Mouse (Mus musculus): ENCODE data around the gene Gsg1. TPM values are rescaled to one million over a fixed set of nuclear protein-coding genes. Genes with fewer than 3 reads are reported as not detected.

The Gsg1 gene
- polyA plus RNA-seq, 1 experiment from 2014 or later: 0.33 TPM

DNA sequence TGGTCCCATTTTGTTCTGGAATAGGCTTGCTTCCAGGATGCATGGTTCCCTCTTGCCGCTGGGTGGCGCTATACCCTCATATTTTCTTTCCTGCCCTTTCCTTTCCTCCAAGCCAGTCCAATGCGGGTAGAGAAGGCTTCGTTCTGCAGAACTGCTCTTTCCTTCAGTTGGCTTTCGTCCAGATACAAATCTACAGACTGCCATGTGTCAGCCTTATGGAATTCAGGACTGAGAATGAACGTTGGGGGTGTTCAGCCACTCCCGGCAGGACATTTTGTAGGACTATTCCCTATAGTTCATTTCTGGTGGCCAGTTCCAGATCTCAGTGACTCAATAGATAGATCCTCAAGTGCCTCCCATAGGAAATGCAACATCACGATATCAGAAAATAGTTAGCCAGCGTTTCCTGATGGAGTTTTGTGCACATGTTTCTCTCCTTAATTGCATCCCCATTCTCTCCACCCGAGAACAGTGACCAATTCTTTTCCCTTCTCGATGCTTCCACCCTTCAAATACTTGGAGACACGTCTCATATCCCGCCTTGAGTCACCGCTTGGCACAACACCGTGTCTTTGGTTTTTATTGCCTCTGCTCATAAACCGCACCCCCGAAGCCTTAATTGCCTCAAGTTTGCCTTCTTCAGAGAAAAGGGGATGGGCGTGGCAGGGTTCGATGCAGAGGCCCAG lies 4.2 kb downstream of the Gsg1 start:
- Histone ChIP-seq H3K27ac (ENCODE audit: low read length) (peak overlapping the region; percentile 68), H3K27me3 (replicated peaks; ENCODE audit: control insufficient read depth, insufficient read depth, low read length) (no peaks in the 10 kb centered on the region), H3K4me1 (ENCODE audit: control insufficient read depth, insufficient read depth, low read length) (peaks cover 21% of the 10 kb centered on the region), H3K4me3 (ENCODE audit: low read length) (peak overlapping the region; percentile 15), H3K36me3 (ENCODE audit: control insufficient read depth, insufficient read depth, low read length) (no peaks in the 10 kb centered on the region), H3K4me2 (ENCODE audit: low read depth, low read length) (peak overlapping the region; percentile 49), H3K9me3 (ENCODE audit: control insufficient read depth, low read length) (no peaks in the 10 kb centered on the region), H3K9ac (ENCODE audit: low read depth, low read length) (0 out of 2 replicates have a peak overlapping the region, but pooled peaks have one; percentile 7)
- WGBS: 22% methylated on average over 19 of the region's 19 CpGs
- ATAC-seq: peak; percentile 86

DNA sequence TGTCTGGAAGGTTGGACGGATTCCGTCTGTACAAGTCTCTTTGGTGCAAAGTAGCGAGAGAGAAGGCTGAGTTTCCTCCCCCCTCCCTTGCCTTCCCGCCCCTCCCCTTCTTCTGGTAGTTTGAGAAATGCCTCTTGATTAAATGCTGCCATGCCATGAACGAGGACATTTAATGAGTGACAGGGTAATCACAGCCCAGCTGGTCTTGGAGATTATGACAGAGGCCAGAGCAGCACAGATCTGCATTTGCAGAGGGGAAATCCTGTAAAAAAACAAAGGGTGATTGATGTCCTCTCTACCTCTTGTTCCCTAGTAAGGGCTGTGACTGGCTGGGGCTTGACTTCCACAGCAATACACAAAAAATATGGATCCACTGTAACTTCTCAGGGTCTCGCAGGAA lies 6.3 kb downstream of the Gsg1 start:
- H3K4me1 ChIP-seq (ENCODE audit: control insufficient read depth, insufficient read depth, low read length): peaks cover 21% of the 10 kb centered on the region
- no peaks in the 10 kb centered on the region for H3K9me3 ChIP-seq (ENCODE audit: control insufficient read depth, low read length)
- no peak overlapping the region for H3K4me3 ChIP-seq (ENCODE audit: low read length)
- 47% methylated on average over 6 of the region's 6 CpGs for WGBS
- H3K27ac ChIP-seq (ENCODE audit: low read length): no peak overlapping the region
- no peaks in the 10 kb centered on the region for H3K36me3 ChIP-seq (ENCODE audit: control insufficient read depth, insufficient read depth, low read length)
- no peak overlapping the region for H3K9ac ChIP-seq (ENCODE audit: low read depth, low read length)
- no peak for ATAC-seq
- no peak overlapping the region for H3K4me2 ChIP-seq (ENCODE audit: low read depth, low read length)
- no peaks in the 10 kb centered on the region for H3K27me3 ChIP-seq (replicated peaks; ENCODE audit: control insufficient read depth, insufficient read depth, low read length)

GRCm38 (mm10) chr6:135245586-135245985 lies 8.6 kb downstream of the Gsg1 start:
- ATAC-seq: no peak
- no peak overlapping the region for H3K4me3 ChIP-seq (ENCODE audit: low read length)
- H3K27ac ChIP-seq (ENCODE audit: low read length): no peak overlapping the region
- no peak overlapping the region for H3K4me2 ChIP-seq (ENCODE audit: low read depth, low read length)
- H3K4me1 ChIP-seq (ENCODE audit: control insufficient read depth, insufficient read depth, low read length): peaks cover 7% of the 10 kb centered on the region; the same call in 1 of the 2 replicates
- no peaks in the 10 kb centered on the region for H3K27me3 ChIP-seq (replicated peaks; ENCODE audit: control insufficient read depth, insufficient read depth, low read length)
- H3K9me3 ChIP-seq (ENCODE audit: control insufficient read depth, low read length): no peaks in the 10 kb centered on the region
- 76% methylated on average over 8 of the region's 8 CpGs for WGBS
- H3K36me3 ChIP-seq (ENCODE audit: control insufficient read depth, insufficient read depth, low read length): no peaks in the 10 kb centered on the region
- no peak overlapping the region for H3K9ac ChIP-seq (ENCODE audit: low read depth, low read length)

GRCm38 (mm10) chr6:135240361-135240760 lies 13.8 kb downstream of the Gsg1 start:
- WGBS: 95% methylated on average over 8 of the region's 8 CpGs
- Histone ChIP-seq H3K9ac (ENCODE audit: low read depth, low read length) (no peak overlapping the region), H3K4me2 (ENCODE audit: low read depth, low read length) (no peak overlapping the region), H3K36me3 (ENCODE audit: control insufficient read depth, insufficient read depth, low read length) (0 out of 2 replicates have a peak, but pooled peaks cover 2% of the 10 kb centered on the region), H3K4me3 (ENCODE audit: low read length) (no peak overlapping the region), H3K27ac (ENCODE audit: low read length) (no peak overlapping the region), H3K4me1 (ENCODE audit: control insufficient read depth, insufficient read depth, low read length) (no peaks in the 10 kb centered on the region), H3K9me3 (ENCODE audit: control insufficient read depth, low read length) (no peaks in the 10 kb centered on the region), H3K27me3 (replicated peaks; ENCODE audit: control insufficient read depth, insufficient read depth, low read length) (no peaks in the 10 kb centered on the region)
- no peak for ATAC-seq

- H3K4me3 ChIP-seq (ENCODE audit: low read length): no peak overlapping the region
- no peak overlapping the region for H3K4me2 ChIP-seq (ENCODE audit: low read depth, low read length)
- WGBS: 60% methylated on average over 4 of the region's 4 CpGs
- H3K27ac ChIP-seq (ENCODE audit: low read length): no peak overlapping the region
- 0 out of 2 replicates have a peak, but pooled peaks cover 2% of the 10 kb centered on the region for H3K36me3 ChIP-seq (ENCODE audit: control insufficient read depth, insufficient read depth, low read length)
- H3K9me3 ChIP-seq (ENCODE audit: control insufficient read depth, low read length): no peaks in the 10 kb centered on the region
- ATAC-seq: no peak
- H3K9ac ChIP-seq (ENCODE audit: low read depth, low read length): no peak overlapping the region
- H3K4me1 ChIP-seq (ENCODE audit: control insufficient read depth, insufficient read depth, low read length): no peaks in the 10 kb centered on the region
- no peaks in the 10 kb centered on the region for H3K27me3 ChIP-seq (replicated peaks; ENCODE audit: control insufficient read depth, insufficient read depth, low read length)
Observed at GRCm38 (mm10) chr6:135238211-135238610, 15.9 kb downstream of the Gsg1 start.

DNA sequence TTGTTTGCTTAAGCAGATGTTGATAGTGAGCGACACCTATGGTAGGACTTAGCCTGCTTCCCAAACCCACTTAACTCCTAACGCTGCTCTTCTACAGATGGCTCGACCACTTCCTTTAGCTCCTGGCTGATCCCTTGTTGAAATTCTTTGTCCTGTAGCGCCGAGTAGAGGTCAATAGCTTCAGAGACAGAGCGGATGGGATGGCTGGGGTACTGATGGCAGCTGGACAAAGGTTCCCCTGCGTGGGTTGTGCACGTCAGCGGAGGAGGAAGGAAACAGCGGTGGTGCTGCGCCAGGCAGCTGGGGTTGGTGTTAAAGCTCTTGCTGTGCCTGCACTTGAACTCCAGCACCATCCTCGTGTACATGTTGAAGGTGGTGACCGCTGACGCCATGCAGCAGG lies 16.8 kb downstream of the Gsg1 start:
- Histone ChIP-seq H3K4me3 (ENCODE audit: low read length) (no peak overlapping the region), H3K36me3 (ENCODE audit: control insufficient read depth, insufficient read depth, low read length) (0 out of 2 replicates have a peak, but pooled peaks cover 2% of the 10 kb centered on the region), H3K9ac (ENCODE audit: low read depth, low read length) (no peak overlapping the region), H3K27ac (ENCODE audit: low read length) (no peak overlapping the region), H3K4me1 (ENCODE audit: control insufficient read depth, insufficient read depth, low read length) (no peaks in the 10 kb centered on the region), H3K9me3 (ENCODE audit: control insufficient read depth, low read length) (no peaks in the 10 kb centered on the region), H3K4me2 (ENCODE audit: low read depth, low read length) (no peak overlapping the region), H3K27me3 (replicated peaks; ENCODE audit: control insufficient read depth, insufficient read depth, low read length) (no peaks in the 10 kb centered on the region)
- ATAC-seq: no peak
- 66% methylated on average over 14 of the region's 14 CpGs for WGBS

DNA sequence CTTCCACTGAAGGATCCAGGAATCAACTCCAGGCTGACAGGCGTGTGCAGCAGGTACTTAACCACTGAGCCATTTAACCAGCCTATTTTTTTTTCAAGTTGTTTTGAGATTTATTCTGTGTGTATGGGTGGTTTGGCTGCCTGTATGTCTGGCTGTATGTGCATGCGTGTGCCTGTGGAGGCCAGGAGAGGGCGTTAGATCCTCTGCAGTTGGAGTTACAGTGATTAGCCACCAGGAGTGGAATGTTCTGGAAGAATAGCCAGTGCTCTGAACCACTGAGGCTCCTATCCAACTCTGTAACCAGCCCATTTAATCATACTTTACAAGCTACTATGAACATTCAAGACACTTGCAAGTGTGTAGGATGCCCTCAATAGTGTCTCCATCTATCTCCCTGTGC lies 17.6 kb downstream of the Gsg1 start:
- no peak for ATAC-seq
- no peak overlapping the region for H3K9ac ChIP-seq (ENCODE audit: low read depth, low read length)
- no peaks in the 10 kb centered on the region for H3K4me1 ChIP-seq (ENCODE audit: control insufficient read depth, insufficient read depth, low read length)
- no peaks in the 10 kb centered on the region for H3K27me3 ChIP-seq (replicated peaks; ENCODE audit: control insufficient read depth, insufficient read depth, low read length)
- 0 out of 2 replicates have a peak, but pooled peaks cover 2% of the 10 kb centered on the region for H3K36me3 ChIP-seq (ENCODE audit: control insufficient read depth, insufficient read depth, low read length)
- no peak overlapping the region for H3K27ac ChIP-seq (ENCODE audit: low read length)
- H3K9me3 ChIP-seq (ENCODE audit: control insufficient read depth, low read length): no peaks in the 10 kb centered on the region
- 83% methylated on average over 3 of the region's 3 CpGs for WGBS
- no peak overlapping the region for H3K4me3 ChIP-seq (ENCODE audit: low read length)
- no peak overlapping the region for H3K4me2 ChIP-seq (ENCODE audit: low read depth, low read length)

DNA sequence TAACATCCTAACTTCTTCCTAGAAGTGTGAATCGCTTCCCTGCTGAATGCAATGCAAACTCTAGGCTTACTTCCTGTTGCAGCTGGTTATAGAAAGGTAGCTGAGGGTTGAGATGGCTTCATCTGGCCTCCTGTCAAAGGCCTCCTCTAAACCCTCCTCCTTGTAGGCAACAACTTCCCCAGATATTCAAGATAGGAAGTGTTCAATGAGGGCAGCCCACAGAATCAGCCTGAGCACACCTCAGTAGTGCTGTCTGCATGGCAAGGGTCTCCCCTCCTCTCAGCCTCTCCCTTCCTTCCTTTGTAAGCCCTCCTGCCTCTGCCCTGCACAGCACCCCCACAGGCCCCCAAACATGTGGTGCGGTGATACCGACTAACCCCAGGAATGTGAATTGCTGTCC lies 18.4 kb downstream of the Gsg1 start:
- Histone ChIP-seq H3K9ac (ENCODE audit: low read depth, low read length) (no peak overlapping the region), H3K27me3 (replicated peaks; ENCODE audit: control insufficient read depth, insufficient read depth, low read length) (no peaks in the 10 kb centered on the region), H3K4me3 (ENCODE audit: low read length) (no peak overlapping the region), H3K36me3 (ENCODE audit: control insufficient read depth, insufficient read depth, low read length) (0 out of 2 replicates have a peak, but pooled peaks cover 2% of the 10 kb centered on the region), H3K4me2 (ENCODE audit: low read depth, low read length) (no peak overlapping the region), H3K9me3 (ENCODE audit: control insufficient read depth, low read length) (no peaks in the 10 kb centered on the region), H3K27ac (ENCODE audit: low read length) (no peak overlapping the region), H3K4me1 (ENCODE audit: control insufficient read depth, insufficient read depth, low read length) (no peaks in the 10 kb centered on the region)
- ATAC-seq: no peak
- 85% methylated on average over 3 of the region's 3 CpGs for WGBS

DNA sequence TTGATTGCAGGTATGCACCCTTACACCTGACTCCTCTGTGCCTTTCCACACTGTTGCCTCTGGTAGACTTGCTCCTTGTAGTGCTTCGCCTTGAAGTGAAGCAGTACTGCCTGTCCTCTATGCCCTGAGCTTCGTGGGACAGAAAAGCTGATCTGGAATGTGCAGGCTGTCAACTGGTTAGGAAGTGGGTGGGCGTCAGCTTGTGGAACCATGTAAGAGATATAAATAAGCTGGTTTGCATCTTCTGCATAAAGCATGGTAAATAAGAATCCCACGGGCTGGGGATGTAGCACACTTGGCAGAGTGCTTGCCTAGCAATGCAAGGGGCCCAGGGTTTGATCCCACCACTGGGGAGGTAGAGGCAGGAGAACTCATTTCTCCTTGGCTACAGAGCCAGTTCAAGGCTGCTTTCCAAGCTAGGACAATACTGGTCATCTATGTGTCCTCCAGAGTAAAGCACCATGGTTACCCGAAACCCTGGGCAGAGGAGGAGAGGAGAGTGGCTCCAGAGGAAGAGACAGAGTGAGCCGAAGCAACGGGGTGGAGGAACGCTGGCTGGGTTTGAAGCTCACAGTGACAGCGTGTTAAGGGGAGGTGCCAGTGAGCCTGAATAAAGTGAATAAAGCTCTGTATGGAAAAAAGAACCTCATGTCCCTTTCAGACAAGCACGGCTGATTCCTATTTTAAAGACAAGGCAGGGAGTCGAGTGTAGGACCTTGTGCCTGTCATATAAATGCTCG lies 21.5 kb downstream of the Gsg1 start:
- no peak overlapping the region for H3K4me2 ChIP-seq (ENCODE audit: low read depth, low read length)
- 0 out of 2 replicates have a peak, but pooled peaks cover 2% of the 10 kb centered on the region for H3K36me3 ChIP-seq (ENCODE audit: control insufficient read depth, insufficient read depth, low read length)
- H3K27me3 ChIP-seq (replicated peaks; ENCODE audit: control insufficient read depth, insufficient read depth, low read length): no peaks in the 10 kb centered on the region
- no peaks in the 10 kb centered on the region for H3K9me3 ChIP-seq (ENCODE audit: control insufficient read depth, low read length)
- H3K9ac ChIP-seq (ENCODE audit: low read depth, low read length): no peak overlapping the region
- H3K4me1 ChIP-seq (ENCODE audit: control insufficient read depth, insufficient read depth, low read length): no peaks in the 10 kb centered on the region
- WGBS: 76% methylated on average over 12 of the region's 12 CpGs
- ATAC-seq: no peak
- H3K27ac ChIP-seq (ENCODE audit: low read length): no peak overlapping the region
- H3K4me3 ChIP-seq (ENCODE audit: low read length): no peak overlapping the region
